Mouse (Mus musculus): ENCODE data around the gene Kri1. TPM values are rescaled to one million over a fixed set of nuclear protein-coding genes. Genes with fewer than 3 reads are reported as not detected.
"Not testable (repeated sequence)": the region's sequence is repeated elsewhere in the genome, so short reads cannot be mapped to it uniquely, and the experiment has no call there.

Kri1 gene
- polyA plus RNA-seq, 1 experiment: 9.6 TPM

- TF ChIP-seq CTCF (IDR thresholded peaks at IDR 0.05; ENCODE audit: extremely low read depth, insufficient read length, insufficient replicate concordance, low read depth, low read length) (no peak), POLR2A (IDR thresholded peaks at IDR 0.05; ENCODE audit: low read depth, low read length) (no peak; the same call in 1 of the 2 replicates)
- WGBS: 1% methylated on average over 11 of the region's 11 CpGs
Observed at GRCm38 (mm10) chr9:21265611-21266010, 22.2 kb downstream of the Kri1 start.

GRCm38 (mm10) chr9:21265000-21265561 lies 22.7 kb downstream of the Kri1 start, which contains the start of gene Atg4d:
Atg4d (plus strand) TSS chr9:21265293.
- Histone ChIP-seq H3K4me1 (ENCODE audit: control insufficient read depth, insufficient read depth, insufficient read length, low read length) (peaks cover 22% of the 10 kb centered on the region; the same call in 1 of the 2 replicates), H3K36me3 (ENCODE audit: control insufficient read depth, insufficient read depth, low read length) (peaks cover 29% of the 10 kb centered on the region), H3K4me3 (ENCODE audit: low read depth, low read length) (peak within 1 kb of the TSS; percentile 80), H3K27me3 (ENCODE audit: control insufficient read depth, insufficient read depth, low read length) (no peaks in the 10 kb centered on the region), H3K27ac (ENCODE audit: insufficient read depth, low read depth, low read length) (peak within 1 kb of the TSS; percentile 79)
- WGBS: under 1% methylated on average over 49 of the region's 49 CpGs
- TF ChIP-seq CTCF (IDR thresholded peaks at IDR 0.05; ENCODE audit: extremely low read depth, insufficient read length, insufficient replicate concordance, low read depth, low read length) (no peak), POLR2A (IDR thresholded peaks at IDR 0.05; ENCODE audit: low read depth, low read length) (peak; percentile 94)

More at GRCm38 (mm10) chr9:21265611-21266010, 22.2 kb downstream of the Kri1 start:
- H3K36me3 ChIP-seq (ENCODE audit: control insufficient read depth, insufficient read depth, low read length): peaks cover 34% of the 10 kb centered on the region
- peak overlapping the region; percentile 79 for H3K27ac ChIP-seq (ENCODE audit: insufficient read depth, low read depth, low read length)
- no peaks in the 10 kb centered on the region for H3K27me3 ChIP-seq (ENCODE audit: control insufficient read depth, insufficient read depth, low read length)
- H3K4me3 ChIP-seq (ENCODE audit: low read depth, low read length): peak overlapping the region; percentile 80
- peaks cover 22% of the 10 kb centered on the region; the same call in 1 of the 2 replicates for H3K4me1 ChIP-seq (ENCODE audit: control insufficient read depth, insufficient read depth, insufficient read length, low read length)

DNA sequence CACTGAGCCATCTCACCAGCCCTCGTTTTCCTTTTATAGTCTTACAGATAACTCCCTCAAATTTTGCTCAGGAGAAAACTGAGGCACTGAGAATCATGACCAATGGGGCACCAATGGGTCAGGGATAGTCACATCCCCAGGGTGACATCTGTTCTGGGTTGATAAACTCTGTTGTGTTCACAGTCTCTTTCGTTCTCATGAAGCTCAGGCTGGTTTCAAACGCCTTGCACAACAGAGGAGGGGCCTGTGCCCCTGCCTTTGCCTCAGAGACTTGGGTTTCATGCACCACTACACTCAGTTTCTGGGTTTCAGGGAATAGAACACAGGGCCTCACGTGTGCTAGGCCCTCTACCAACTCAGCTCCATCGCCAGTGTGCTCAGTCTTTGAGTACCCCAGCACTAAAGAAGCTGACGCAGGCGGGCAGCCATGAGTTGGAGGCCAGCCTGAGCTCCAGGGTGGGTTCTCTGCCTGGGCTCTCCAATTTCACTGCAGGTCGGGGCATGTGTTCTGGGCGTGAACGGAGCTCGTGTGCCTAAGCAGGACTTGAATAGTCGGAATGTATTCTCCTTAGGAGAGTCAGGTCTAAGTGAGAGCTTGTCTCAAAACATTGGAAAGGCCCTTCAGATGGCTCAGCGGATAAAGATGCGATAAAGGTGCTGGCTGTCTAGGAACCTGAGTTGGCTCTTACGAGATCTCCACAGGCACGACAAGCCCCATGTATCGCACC lies 23.3 kb downstream of the Kri1 start:
- H3K36me3 ChIP-seq (ENCODE audit: control insufficient read depth, insufficient read depth, low read length): peaks cover 24% of the 10 kb centered on the region
- H3K4me3 ChIP-seq (ENCODE audit: low read depth, low read length): peak overlapping the region; percentile 80
- WGBS: 21% methylated on average over 17 of the region's 17 CpGs
- no peaks in the 10 kb centered on the region for H3K27me3 ChIP-seq (ENCODE audit: control insufficient read depth, insufficient read depth, low read length)
- peaks cover 22% of the 10 kb centered on the region; the same call in 1 of the 2 replicates for H3K4me1 ChIP-seq (ENCODE audit: control insufficient read depth, insufficient read depth, insufficient read length, low read length)
- H3K27ac ChIP-seq (ENCODE audit: insufficient read depth, low read depth, low read length): peak overlapping the region; percentile 73
- TF ChIP-seq CTCF (IDR thresholded peaks at IDR 0.05; ENCODE audit: extremely low read depth, insufficient read length, insufficient replicate concordance, low read depth, low read length) (no peak), POLR2A (IDR thresholded peaks at IDR 0.05; ENCODE audit: low read depth, low read length) (no peak)

DNA sequence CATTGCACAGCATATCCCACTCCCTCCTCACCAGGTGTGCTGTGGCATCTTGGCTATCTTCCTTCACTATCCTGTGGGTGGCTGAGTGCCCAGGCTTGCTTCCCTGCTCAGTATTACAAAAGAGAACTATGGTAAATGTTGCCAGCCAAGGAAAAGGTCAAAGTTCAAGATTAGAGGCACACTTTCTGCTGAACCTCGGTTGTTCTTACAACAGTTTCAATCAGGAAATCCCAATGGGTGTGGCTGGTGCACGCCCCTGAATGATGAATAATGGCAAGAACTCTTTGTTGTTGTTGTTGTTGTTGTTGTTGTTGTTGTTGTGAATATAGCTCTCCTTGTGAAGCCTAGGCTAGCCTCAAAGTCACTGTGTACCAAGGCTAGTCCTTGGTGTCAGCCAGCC lies 25.9 kb downstream of the Kri1 start:
- peak overlapping the region; percentile 48 for H3K27ac ChIP-seq (ENCODE audit: insufficient read depth, low read depth, low read length)
- H3K27me3 ChIP-seq (ENCODE audit: control insufficient read depth, insufficient read depth, low read length): no peaks in the 10 kb centered on the region

DNA sequence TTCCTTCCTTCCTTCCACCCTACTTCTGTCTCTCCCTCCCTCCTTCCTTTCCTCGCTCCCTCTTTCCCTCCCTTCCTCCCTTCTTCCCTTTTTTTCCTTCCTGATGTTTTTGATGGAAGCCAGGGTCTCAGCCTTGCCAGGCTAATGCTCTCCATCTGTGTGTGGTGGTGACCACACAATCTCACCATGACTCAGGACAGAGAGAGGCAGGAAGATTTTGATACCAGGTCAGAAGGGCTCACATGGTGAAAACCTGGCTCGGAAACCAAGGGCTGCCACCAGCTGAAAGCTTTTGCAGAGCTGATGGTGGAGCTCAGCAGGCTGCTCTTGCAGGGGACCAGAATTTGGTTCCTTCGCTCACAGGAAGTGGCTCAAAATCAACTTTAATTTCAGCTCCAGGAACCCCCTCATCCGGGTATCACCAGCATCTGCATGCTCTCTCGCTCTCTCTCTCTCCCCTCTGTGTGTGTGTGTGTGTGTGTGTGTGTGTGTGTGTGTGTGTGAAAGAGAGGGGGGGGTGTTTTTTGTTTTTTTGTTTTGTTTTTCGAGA lies 27.2 kb downstream of the Kri1 start:
- TF ChIP-seq CTCF (IDR thresholded peaks at IDR 0.05; ENCODE audit: extremely low read depth, insufficient read length, insufficient replicate concordance, low read depth, low read length) (no peak), POLR2A (IDR thresholded peaks at IDR 0.05; ENCODE audit: low read depth, low read length) (no peak)
- H3K27me3 ChIP-seq (ENCODE audit: control insufficient read depth, insufficient read depth, low read length): no peaks in the 10 kb centered on the region
- H3K4me1 ChIP-seq (ENCODE audit: control insufficient read depth, insufficient read depth, insufficient read length, low read length): peaks cover 16% of the 10 kb centered on the region; the same call in 1 of the 2 replicates
- no peak overlapping the region for H3K27ac ChIP-seq (ENCODE audit: insufficient read depth, low read depth, low read length)
- no peaks in the 10 kb centered on the region for H3K36me3 ChIP-seq (ENCODE audit: control insufficient read depth, insufficient read depth, low read length)
- WGBS: 86% methylated on average over 6 of the region's 6 CpGs
- H3K4me3 ChIP-seq (ENCODE audit: low read depth, low read length): no peak overlapping the region

More for the DNA sequence above, 25.9 kb downstream of the Kri1 start:
- Histone ChIP-seq H3K4me1 (ENCODE audit: control insufficient read depth, insufficient read depth, insufficient read length, low read length) (peaks cover 21% of the 10 kb centered on the region; the same call in 1 of the 2 replicates), H3K4me3 (ENCODE audit: low read depth, low read length) (no peak overlapping the region), H3K36me3 (ENCODE audit: control insufficient read depth, insufficient read depth, low read length) (peaks cover 3% of the 10 kb centered on the region)
- 24% methylated on average over 2 of the region's 2 CpGs for WGBS
- no peak for TF ChIP-seq POLR2A (IDR thresholded peaks at IDR 0.05; ENCODE audit: low read depth, low read length)
- TF ChIP-seq CTCF (IDR thresholded peaks at IDR 0.05; ENCODE audit: extremely low read depth, insufficient read length, insufficient replicate concordance, low read depth, low read length): no peak

DNA sequence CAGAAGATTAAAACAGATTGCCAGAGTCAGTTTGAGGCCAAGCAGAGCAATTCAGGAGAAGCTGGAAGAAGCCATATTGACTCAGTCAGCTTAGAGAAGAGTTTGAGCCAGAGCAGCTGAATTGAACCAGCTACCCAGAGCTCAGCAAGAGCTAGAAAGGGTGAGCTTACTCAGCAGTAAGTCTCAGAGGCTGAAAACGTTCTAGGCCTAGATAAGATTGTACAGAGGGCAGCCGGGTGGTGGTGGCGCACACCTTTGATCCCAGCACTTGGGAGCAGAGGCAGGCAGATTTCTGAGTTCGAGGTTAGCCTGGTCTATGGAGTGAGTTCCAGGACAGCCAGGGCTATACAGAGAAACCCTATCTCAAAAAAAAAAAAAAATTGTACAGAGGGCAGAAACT lies 31.4 kb downstream of the Kri1 start:
- not testable (repeated sequence) for H3K36me3 ChIP-seq (ENCODE audit: control insufficient read depth, insufficient read depth, low read length); H3K27me3 ChIP-seq (ENCODE audit: control insufficient read depth, insufficient read depth, low read length)
- 57% methylated on average over 4 of the region's 4 CpGs for WGBS

DNA sequence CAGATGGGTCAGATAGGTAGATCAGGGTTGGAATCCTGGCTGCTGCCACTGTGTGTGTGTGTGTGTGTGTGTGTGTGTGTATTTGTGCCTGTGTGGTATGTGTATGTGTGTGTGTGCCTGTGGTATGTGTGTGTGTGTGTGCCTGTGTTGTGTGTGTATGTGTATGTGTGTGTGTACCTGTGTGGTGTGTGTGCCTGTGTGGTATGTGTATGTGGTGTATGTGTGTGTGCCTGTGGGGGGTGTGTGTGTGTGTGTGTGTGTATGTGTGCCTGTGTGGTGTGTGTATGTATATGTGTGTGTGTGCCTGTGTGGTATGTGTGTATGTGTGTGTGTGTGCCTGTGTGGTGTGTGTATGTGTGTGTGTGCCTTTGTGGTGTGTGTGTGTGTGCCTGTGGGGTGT lies 33.1 kb downstream of the Kri1 start:
- H3K36me3 ChIP-seq (ENCODE audit: control insufficient read depth, insufficient read depth, low read length): no peaks in the 10 kb centered on the region
- no peak overlapping the region for H3K27ac ChIP-seq (ENCODE audit: insufficient read depth, low read depth, low read length)

More for the DNA sequence above, 31.4 kb downstream of the Kri1 start:
- H3K27ac ChIP-seq (ENCODE audit: insufficient read depth, low read depth, low read length); H3K4me1 ChIP-seq (ENCODE audit: control insufficient read depth, insufficient read depth, insufficient read length, low read length); H3K4me3 ChIP-seq (ENCODE audit: low read depth, low read length): not testable (repeated sequence)

More for the DNA sequence above, 33.1 kb downstream of the Kri1 start:
- Histone ChIP-seq H3K4me1 (ENCODE audit: control insufficient read depth, insufficient read depth, insufficient read length, low read length) (no peaks in the 10 kb centered on the region; the same call in 1 of the 2 replicates), H3K27me3 (ENCODE audit: control insufficient read depth, insufficient read depth, low read length) (peaks cover 2% of the 10 kb centered on the region; the same call in 1 of the 2 replicates), H3K4me3 (ENCODE audit: low read depth, low read length) (no peak overlapping the region)
- TF ChIP-seq POLR2A (IDR thresholded peaks at IDR 0.05; ENCODE audit: low read depth, low read length) (no peak), CTCF (IDR thresholded peaks at IDR 0.05; ENCODE audit: extremely low read depth, insufficient read length, insufficient replicate concordance, low read depth, low read length) (no peak)

All from small intestine, adult 2 months (tissue).